Mouse (Mus musculus) 3134 (cell line): Measurements from ENCODE around the gene Cd46.
A peak's percentile ranks its signal among the peaks of the same experiment; 100 is the strongest.

ENCODE experiments used
- DNase-seq: peaks from one replicate; pipeline ENCODE4 v3.0.0-alpha.2; 2011; ENCODE audit warnings: low spot score; ENCODE audit not compliant: insufficient read length; ENCODE audit errors: extremely low read depth

The Cd46 gene

DNA sequence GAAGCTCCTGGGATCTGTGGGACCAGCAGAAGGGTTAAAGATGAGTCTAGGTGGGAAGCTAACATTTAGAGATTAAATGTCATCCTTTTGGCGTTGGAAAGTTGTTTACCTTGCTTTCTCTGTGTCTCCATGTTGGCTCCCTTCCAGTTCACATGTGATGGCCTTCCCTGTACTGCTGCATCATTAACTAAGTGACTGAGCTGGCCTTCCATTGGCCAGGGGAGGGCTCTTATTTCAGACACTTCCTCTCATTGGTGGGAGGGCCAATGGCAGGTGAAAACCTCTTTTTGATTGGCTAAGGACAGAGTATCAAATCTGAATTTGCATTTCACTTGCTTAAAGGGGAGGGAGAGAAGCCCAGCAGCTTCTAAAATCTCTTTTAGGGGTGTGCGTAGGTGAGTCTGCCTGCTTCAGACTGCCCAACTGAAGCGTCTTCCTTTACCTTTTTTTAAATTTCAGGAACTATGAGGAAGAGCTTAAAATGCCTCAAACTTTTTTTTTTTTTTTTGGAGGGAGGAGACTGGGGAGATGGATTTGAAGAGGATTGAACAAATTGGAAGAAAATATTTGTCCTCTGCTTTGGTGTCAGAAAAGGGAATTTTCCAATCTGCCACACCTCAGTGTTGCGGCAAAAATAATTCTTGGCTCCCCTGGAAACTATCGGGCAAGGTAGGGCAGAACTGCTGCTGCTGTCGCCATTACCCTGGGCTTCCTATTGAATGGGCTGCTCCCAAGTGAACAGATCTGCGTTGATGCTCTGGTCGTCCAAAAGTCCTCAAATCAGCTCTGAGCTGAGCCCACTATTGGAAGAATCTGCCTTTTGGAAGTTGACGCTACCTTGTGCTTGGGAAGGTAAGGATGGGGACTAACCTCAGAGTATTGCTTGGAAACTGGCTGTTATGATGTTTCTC, 73.7 kb downstream of the Cd46 start:
- DNase-seq, result no peak

DNA sequence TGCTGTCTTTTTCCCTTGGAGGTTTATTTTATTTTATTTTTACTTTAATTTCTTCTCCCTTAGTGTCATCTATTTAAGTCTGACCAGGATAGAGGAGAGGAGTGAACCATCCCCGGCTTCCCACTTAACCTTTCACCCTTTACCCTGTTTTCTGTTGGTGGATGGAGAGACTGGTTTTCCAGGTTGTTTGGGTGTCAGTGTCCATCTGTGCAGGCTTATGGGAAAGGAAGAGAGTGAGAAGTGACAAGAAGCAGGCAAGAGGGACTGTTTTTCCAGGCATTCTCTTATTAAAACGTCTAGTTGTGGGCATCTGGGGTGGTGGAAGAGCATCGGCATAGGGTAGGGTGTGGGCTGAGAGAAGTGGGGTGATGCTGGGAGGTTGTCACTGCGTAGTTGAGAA, 74.4 kb downstream of the Cd46 start:
- DNase-seq, result no peak

- DNase-seq, result no peak
Measured at GRCm38 (mm10) chr1:195016811-195017501, 75.1 kb downstream of the Cd46 start.

GRCm38 (mm10) chr1:195015281-195015680, 76.8 kb downstream of the Cd46 start:
- no peak for DNase-seq

DNA sequence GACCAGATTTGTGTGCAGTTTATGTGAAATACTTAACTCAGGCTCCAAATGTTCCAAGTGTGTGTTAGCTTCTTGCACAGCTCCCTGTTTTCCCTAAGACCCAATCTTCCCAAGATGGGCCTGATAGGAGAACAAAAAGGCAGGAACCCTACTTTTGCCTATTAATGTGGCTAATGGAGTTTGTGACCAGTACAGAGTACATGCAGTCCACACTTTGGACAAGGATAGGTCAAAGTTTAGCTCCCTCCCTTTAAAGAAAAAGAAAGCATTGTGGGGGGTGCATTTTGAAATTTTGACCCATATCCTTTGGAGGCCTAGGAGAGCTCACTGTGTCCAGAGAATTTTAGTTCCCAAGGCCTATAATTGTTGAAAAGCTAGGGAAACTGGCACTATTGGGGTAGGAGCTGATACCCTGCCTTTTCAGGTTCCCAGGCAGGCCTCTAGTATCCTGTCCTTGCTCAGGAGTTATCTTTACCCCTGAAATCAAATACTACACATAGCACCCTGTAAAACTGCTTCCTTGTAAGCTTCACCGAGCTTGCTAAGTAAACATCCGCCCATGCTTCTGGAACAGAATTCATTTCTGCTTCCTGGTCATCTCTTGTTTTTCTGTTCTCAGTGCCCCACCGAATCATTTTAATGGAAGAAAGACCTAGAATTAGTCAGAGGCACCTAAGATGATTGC, 77.7 kb downstream of the Cd46 start:
- no peak for DNase-seq

DNA sequence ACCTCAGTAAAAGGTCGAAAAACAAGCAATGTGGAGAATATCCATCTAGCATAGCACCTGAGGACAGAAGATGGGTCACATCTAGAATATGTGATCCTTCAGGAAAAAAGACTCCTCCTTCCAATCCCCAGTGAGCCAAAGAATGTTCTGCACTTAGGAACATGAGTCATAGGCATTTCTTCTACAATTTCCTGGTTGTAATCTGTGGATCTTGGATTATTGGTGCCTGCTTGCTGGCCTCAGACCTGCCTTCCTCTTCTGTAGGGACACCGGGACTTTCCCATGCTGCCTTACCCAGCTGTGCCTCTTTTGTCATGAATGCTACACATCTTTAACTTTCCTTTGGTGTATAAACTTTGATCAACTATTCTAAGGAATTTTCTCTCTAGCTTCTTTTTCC, 79.5 kb downstream of the Cd46 start:
- peak; percentile 42 for DNase-seq

DNA sequence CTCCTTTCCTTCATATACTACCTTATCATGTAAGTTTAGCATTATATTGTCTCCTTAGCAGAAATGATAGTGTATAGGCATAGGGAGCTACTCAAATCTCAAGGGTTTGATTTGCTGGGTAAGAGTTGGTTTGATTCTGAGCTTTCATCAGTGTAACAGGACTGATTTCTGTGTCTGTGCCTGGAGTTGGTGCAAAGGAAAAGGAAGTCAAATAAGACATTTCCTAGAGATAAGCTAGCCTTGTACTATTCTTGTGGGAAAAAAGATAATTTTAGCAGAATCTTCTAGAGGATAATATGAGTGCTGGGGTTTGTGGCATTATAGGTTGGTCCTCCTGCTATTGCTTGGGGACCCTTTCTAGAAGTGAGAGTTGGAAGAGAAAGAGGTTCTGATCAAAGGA, 85.8 kb downstream of the Cd46 start:
- no peak for DNase-seq

GRCm38 (mm10) chr1:195004194-195004593, 87.9 kb downstream of the Cd46 start:
- no peak for DNase-seq

DNA sequence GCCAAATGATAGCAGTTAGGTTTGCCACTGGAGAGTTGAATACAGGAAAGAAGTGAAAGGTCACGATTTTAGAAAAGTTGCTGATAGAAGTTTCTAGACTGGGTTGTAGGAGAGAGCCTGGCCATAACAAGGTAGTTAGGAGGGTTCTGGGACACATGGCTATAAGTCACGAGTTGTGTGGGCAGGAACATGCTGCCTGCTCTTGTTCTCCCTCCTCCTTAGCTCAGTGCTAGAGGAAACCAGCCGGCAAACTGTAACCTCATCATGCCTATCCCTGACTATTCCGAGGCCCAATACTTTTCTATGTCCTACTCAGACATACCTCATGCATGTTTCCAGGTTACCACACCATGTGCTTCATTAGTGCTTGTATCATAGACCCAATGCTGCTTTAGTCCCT, 88.7 kb downstream of the Cd46 start:
- DNase-seq, result no peak

DNA sequence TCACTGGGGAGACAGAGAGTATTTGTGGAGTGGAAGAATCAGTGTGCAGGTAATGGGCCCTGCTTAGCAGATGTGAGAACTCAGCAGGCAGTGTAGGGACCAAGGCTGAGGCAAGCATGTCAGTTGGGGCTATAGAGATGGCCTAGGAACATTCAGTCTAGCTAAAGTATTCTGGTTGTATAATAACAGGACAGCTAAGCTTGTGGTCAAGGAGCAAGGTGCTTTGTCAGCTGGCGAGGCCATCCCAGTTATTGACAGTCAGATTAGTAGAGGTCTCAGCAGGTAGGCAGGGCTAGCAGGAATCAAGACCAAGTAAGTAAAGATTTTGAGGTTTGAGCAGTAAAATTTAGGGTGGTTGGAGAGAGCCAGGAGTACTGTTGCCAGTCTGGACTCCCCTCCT, 93.7 kb downstream of the Cd46 start:
- no peak for DNase-seq

- no peak for DNase-seq
Measured at GRCm38 (mm10) chr1:194995196-194995595, 96.9 kb downstream of the Cd46 start.

DNA sequence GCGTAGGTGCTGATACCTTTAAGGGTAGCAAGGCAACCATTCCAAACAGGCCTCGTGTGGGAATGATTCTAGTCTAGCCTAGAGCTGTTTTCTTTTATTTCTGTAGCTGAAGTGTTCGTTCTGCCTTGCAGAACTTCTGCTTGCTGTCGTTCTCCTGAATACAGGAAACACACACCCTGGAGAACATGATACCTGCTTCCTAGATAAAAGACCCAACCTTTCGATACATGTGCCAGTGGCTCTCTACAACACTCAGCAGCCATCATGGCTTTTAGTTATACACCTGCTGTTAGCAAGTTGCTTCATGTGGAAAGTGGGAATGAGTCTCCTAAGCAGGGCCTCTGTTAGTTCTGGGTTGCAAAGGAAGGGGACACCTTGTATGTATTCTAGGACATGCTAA, 97.8 kb downstream of the Cd46 start:
- no peak for DNase-seq

DNA sequence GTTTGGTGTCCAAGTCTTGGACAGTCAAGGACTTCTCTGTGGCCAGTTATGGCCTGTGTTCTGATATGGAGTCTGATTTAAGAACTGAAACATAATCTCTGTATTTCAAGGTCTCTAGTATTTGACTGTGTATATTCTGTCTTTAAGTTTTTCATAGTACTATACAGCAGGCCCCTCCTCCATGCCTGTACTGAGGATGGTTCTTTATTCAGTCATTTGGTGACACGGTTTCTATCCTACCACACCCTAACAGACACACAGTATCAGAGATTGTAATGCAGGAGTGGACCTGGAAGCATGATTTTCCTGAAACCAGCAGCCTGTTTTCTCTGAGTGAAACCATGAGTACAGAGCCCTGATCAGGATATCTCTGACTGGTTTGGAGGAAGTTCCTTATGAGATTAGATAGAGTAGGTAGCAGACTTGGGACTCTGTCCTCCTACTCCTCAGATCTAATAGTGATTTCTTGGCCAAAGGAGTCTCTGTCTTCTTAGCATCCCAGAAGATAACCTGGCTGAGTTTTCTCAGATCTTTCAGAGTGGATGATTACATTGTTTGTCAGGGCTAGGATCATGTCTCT, 98.5 kb downstream of the Cd46 start:
- no peak for DNase-seq

GRCm38 (mm10) chr1:194992589-194993317, 99.3 kb downstream of the Cd46 start:
- no peak for DNase-seq

DNA sequence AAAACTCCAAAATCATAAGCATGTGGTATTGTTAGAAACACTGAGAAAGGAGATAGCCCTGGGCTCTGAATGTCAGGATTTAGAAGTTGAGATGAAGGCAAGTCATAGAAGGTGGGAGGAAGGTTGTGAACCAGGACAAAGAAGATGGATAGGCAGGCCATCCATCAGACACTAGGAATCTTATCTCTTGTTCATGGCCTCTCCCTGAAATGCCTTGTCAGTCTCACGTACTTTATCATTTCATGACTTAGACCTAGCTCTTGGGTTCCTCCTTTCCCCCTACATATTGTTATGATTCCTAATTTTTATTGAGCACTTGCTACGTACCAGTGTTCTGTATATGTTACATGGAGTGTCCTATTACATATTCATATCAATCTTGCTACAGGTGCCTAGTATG, 100.4 kb downstream of the Cd46 start:
- DNase-seq, result no peak

- DNase-seq, result no peak
Measured at GRCm38 (mm10) chr1:194990976-194991375, 101.1 kb downstream of the Cd46 start.

- no peak for DNase-seq
Measured at GRCm38 (mm10) chr1:194989024-194989423, 103.0 kb downstream of the Cd46 start.
